Mouse (Mus musculus) adrenal gland, postnatal 0 days (tissue): ENCODE results near the gene Hnrnpab. TPM values are rescaled to one million over a fixed set of nuclear protein-coding genes. Genes with fewer than 3 reads are reported as not detected.

Experiments
- polyA plus RNA-seq: library from polyadenylated mRNA; unstranded; fragments of >200 nt; fragmentation: Nextera tagmentation; extraction: Ambion mirVana; gene quantifications from 2 replicates; pipeline ENCODE4 v1.2.1, GENCODE M21; 2015

Gene Hnrnpab
- polyA plus RNA-seq: 205 and 244 TPM in 2 replicates

DNA sequence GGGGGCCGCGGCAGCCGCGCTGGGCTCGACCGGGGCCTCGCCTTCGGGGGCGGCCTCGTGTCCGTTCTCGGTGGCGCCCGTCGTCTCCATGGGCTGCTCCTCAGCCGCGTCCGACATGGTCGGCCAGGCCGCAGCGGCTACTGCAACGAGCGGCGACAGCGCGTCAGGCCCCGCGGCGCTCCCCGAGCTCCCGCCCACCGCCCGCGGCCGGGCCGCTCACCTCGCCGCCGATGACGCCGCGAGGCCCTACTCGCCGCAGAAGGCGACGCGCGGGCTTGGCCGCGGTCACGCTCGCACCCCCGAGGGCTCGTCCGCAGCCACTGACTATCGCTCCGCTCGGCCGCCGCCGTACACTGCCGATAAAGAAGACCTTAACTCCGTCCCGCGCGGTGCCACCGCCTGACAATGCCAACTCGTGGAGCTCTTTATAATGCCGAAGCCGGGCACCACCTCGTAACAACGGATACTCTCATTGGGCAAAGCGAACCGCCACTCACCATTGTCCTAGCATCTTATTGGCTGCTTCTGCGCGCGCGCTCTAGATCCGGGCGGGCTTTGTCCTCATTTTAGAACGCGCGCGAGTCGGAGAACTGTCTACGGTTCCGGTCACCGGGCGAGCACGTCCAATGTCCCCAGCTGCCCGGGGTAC is at the start of gene Hnrnpab:
Hnrnpab (minus strand) TSS at position 401 of the 649 bp plus-strand sequence.

DNA sequence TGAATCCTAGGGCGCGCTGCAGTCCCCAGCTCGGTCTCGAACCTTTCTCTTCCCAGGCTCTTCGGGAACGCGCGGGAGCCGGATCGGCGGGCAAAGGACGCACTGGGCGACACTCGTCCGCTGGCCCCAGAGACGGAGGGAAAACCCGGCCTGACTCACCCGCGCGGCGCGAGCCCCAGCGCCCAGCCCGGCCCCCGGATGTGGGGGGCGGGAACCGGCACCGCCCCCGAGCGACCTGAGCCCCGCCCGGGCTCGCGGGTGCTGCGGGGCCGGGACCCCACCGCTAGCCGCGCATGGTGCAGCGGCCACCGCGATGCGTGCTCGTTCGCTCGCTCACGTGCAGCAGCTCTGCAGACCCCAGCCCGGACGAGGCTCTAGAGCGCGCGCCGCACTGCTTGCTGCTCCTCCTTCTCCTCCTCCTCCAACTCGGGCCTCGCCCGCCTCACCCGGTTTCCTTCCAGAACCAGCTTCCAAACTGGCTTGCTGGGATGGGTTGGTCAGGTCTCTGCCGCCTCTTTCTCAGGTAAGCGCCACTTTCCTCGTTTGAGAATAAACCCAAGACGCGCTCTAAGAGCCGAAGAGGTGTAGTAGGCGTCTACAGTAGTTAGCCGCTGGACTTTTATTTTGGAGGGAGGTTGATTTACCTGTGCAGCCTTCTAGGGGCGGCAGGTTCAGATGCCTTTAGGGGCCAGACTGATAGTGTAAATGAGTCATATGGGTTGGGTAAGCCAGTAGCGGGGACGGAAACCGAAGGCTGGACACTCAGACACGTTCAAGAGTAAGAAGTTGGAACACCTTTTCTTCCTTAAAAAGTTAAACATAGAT is 44.3 kb upstream of the Hnrnpab start, which contains the start of the genes N4bp3 and D930048N14Rik:
N4bp3 (minus strand) TSS at position 152 of the 825 bp plus-strand sequence.
D930048N14Rik (plus strand) TSS at position 264 of the 825 bp plus-strand sequence.

DNA sequence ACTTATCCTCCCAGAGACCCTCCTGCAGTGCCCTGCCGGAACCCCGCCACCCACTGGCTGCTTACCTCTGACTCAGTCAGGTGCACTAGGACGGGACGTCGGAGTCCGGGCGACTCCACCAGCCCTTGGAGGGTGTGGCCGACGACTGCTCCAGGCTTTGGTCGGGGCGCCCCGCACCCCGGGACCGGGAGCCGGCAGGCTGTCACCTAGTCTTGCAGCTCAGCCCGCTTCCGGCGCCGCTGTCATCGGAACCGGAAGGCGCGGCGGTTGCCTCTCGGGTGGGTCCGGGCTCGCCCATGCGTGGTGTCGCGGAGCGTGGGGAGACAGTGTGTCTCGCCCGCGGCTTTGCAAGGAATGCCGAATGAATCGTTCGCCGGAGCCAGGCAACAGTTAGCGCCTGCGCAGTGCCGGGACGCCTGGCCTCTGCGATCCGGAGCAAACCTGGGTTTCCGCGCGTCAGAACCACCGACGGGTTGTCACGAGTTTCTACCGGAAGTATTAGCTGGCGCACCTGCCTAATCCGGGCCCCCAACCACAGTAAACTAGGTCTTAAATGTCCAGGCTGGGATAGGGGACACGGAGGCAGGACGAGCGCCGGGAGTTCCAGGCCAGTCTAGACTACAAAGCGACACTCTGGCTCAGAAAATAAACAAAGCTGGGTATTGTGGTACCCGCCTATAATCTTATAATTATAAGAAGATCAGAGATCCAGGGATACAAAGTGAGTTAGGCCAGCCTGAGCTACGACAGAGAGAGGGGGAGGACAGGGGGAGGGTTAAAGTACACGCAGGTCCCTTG is 29.1 kb upstream of the Hnrnpab start, which contains the start of gene Rmnd5b:
Rmnd5b (minus strand) TSS at position 372 of the 798 bp plus-strand sequence.

DNA sequence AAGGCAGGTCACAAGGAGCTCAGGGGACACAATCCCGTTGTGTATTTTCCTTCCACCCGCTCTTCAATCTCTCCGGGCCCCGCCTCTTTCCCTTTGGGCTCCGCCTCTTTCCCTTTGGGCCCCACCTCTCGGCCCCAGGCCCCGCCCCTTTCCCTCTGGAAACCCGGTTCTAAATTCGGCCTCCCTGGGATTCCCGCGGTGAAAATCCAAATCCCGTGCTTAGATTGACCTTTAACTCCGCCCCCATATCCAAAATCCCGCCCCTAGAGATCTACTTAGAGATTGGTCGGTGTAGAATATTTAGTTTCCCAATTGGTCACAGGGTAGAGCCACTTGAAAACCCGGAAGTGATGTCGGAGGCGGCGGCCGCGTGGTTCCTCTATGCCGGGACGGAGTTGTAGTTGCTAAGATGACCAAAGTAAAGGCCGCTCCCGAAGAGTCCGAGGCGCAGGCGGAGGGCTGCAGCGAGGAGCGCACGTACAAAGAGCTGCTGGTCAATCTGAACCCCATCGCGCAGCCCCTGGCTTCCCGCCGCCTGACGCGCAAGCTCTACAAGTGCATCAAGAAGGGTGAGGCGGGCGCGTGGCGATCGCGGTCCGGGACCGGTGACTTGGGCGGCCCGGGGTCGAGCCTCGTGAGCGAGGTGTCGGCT is 12.9 kb upstream of the Hnrnpab start, which contains the start of gene Nhp2:
Nhp2 (plus strand) TSS at position 327 of the 652 bp plus-strand sequence.

DNA sequence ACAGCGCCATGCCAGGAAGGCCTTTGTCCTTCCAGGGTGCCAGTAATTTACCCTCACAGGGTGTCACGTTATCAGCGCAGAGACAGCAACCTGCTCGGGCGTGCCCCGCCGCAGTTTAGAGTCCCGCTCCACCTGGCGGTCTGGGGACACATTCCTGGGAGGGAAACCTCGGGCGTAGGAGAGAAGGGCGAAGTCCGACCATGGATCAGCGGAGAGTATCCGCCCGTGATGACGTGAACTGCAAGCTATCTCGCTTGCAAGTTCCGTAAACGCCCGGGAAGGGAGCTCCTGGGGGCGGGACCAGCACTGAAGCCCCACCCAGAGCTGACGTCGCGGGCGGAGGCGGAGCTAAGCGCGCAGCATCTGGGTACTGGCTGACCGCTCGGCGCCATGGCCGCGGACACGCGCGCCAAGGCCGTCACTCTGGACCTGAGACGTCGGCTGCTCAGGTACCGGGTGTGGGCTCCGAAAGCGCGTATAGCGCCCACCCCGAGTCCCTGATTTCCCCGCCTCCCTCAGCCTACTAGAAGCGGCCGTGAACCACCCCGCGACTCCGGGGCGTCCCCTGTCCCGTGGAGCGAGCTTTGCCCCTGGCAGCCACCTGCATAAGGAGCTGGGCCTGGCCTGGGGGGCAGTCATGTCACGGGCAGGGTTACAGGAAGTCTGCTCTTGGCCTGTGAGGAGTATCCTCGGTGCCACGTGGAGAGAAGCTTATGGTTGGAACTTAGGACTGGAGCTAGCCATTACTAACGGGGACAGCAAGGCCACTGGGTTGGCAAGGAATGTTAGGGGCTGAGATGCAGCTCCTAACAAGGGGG is 22.0 kb downstream of the Hnrnpab start, which contains the start of gene Phykpl:
Phykpl (plus strand) TSS at position 327 of the 818 bp plus-strand sequence.

Other genes with a start within 250 kb of the Hnrnpab start
- 15.0 and 35.8 TPM in 2 replicates for gene Phykpl, start 22.1 kb downstream of the Hnrnpab start, polyA plus RNA-seq
- gene Nhp2, start 12.9 kb upstream of the Hnrnpab start, polyA plus RNA-seq: 123 and 131 TPM in 2 replicates
- gene Rmnd5b, start 29.0 kb upstream of the Hnrnpab start, polyA plus RNA-seq: 34.9 and 54.4 TPM in 2 replicates
- 11.8 and 15.6 TPM in 2 replicates for gene N4bp3, start 44.0 kb upstream of the Hnrnpab start, polyA plus RNA-seq
- 0.30 and 1.4 TPM in 2 replicates for gene D930048N14Rik, start 44.1 kb upstream of the Hnrnpab start, polyA plus RNA-seq
- gene 0610009B22Rik, start 82.0 kb upstream of the Hnrnpab start, polyA plus RNA-seq: 251 and 321 TPM in 2 replicates
- gene Sec24a, start 156.8 kb upstream of the Hnrnpab start, polyA plus RNA-seq: 8.0 and 9.8 TPM in 2 replicates
- gene Sar1b, start 156.8 kb upstream of the Hnrnpab start, polyA plus RNA-seq: 237 and 261 TPM in 2 replicates